Mouse (Mus musculus): ENCODE measurements around the gene Fen1.

Fen1 gene

GRCm38 (mm10) chr19:10213796-10214471 lies 10.0 kb upstream of the Fen1 start:
- no peak for DNase-seq

DNA sequence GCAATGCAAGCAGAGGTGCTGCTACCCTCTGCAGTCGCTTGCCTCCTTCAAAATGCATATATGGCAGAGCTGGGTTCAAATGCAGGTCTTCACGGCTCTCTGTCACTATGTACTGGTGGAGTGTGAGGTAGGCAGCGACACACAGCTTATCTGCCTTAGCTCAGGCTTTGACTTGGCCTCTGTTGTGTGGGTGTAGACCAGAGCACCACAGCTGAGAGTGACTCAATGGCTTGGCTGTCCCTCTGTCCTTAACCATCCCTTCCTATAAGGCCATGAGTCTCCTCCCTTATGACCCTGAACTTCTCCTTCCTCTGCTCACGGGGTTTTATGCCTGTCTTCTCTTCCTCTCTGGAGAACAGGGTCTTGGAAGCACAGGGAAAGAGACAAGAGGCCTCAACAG lies 6.9 kb upstream of the Fen1 start:
- no peak for DNase-seq

DNA sequence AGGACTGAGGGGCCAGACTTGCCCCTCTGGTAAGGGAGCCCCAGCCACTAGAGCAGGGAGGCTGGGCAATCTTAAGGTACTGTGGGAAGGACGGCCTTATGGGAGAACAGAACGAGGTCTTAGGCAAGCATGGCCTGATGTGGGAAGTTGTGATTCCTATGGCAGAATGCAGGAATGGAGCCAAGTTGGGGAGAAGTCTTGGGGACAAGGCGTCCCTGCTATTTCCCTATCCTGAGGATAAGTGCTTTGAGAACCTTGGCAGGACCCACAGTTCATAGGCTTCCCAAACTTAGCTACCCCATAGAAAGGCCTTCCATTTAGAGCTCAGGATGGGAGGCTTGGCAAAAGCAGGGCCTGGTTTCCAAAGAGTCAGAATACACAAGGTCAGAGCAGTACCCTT lies 4.9 kb upstream of the Fen1 start:
- no peak for DNase-seq

DNA sequence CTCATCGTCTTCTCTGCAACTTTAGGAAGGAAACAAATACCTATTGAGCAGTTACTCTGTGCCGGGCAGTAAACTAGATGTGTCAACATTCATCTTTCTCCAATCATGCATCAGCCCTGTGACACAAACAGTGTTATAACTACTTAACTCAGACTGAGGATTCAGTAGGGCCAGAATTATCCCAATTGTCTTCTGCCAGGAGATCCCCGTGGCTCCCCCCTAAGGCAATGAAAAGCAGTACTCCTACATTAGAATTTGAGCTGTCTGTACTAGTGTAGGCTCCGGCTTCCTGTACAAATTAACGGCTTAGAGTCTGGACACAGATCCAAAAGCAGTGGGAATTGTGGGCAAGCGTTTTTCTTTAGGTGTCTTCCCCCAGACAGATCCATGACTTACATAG lies 1.1 kb upstream of the Fen1 start:
- DNase-seq, result no peak

DNA sequence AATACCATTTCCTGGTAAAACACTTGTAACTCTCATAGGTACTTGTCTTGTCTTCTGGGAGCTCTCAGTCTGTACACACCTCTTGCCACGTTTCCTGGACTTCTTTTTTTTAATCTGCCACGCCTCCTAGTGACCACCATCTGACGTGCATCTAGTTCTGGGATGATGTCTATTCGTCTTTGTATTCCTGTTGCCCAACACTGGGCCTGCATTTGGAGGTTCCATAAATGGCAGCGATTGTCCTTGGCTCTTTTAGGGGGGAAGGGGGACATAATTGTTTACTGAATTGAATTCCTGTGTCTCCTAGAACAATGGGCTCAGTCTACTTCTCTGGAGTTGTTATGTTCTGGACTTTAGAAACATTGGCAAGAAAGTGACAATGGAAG lies 640 bp upstream of the Fen1 start:
- DNase-seq, result no peak

GRCm38 (mm10) chr19:10203146-10203847 lies 672 bp downstream of the Fen1 start:
- DNase-seq, result no peak

DNA sequence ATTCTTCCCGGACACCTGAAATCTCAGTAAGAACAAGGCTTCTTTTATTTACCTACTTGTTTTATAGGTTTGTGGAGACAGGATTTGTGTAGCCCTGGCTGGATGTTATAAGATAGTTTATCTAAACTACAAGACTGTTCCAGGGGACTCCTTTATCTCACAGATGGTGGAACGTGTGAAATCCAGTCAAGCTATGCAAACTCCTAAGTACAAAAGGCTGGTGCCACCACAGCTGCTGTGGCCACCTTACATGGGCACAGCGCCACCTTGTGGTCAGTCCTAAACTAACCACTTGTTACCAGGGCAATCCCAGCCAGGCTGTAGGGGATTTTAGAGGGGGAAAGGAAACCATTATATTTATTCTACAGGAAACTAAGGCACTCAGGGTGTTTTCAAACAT lies 5.2 kb downstream of the Fen1 start:
- peak; percentile 90 for DNase-seq

DNA sequence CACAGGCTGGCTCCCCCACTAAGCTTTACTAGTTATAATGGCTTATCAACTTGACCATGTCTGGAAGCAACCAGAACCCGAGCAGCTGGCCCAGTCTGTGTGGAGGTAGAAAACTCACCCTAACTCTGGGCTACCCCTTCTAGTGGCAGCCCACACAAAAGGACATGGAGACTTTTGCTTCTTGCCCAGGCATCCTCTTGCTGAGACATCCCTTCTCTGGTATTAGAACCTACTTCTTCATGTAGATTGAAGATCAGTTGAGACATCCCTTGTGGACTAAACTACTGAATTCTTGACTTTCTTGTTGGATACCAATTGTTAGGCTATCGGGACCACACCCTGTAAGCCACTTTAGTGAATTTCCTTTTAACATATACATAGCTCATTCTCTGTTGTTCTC lies 5.7 kb downstream of the Fen1 start:
- DNase-seq, result no peak

DNA sequence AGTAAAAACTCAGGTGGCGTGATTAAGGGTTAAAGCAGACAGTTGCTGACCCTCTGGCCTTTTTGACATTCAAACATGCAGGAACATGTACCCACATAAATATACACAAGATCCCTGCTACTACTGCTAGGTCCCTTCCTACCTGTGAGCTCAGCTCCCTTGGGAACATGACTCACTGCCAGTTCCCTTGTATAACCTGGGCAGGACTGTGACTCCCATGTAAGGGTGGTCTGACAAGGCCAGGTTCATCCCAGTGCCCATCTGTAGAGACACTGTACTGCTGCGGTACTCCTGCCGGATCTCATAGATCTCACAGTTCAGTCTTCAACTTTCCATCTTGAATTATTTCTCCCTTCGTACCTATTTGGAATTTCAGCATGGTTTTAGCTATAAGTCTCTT lies 6.8 kb downstream of the Fen1 start:
- no peak for DNase-seq

- DNase-seq, result no peak
Measured at GRCm38 (mm10) chr19:10195252-10195651, 8.7 kb downstream of the Fen1 start.

- no peak for DNase-seq
Measured at GRCm38 (mm10) chr19:10194337-10194736, 9.6 kb downstream of the Fen1 start.

DNA sequence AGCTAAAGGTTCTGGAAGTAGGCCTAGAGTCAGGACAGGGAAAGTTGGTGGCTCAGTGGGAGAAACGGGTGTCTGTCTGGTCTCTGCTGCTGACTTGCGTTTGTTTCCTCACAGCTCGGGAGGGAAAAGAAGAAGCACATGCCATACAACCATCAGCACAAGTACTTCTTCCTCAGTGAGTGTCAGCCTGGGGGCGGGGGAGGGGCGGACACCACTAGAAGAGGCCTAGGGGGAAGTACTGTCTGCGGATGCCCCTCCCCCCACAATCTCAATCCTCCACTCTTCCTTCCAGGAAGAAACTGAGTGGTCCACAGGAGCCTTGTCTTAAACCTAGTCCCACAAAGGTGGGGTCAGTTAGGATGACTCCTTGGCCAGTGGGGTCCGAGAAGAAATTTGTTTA lies 12.6 kb downstream of the Fen1 start:
- peak; percentile 43 for DNase-seq

GRCm38 (mm10) chr19:10190796-10191195 lies 13.2 kb downstream of the Fen1 start:
- DNase-seq, result peak; percentile 79

DNA sequence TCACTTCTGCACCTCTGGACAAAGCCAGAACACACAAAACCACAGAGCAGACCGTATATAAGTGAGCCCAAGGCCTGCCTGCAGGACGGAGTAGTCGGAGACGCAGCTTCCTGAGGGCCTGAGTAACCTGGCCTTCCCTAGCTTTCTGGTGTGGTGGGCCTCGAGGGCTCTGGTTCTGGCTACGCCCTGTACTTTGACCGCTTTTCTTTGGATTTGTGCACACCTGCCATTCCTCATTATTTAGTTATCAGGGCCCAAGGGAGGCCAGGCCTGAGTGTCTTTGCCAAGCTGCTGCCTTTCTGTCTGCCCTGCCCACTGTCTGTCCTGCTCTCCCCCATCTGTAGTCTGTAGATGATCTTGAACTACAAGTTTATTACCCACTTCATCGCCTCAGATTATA lies 14.0 kb downstream of the Fen1 start:
- no peak for DNase-seq

GRCm38 (mm10) chr19:10189022-10189421 lies 14.9 kb downstream of the Fen1 start:
- no peak for DNase-seq

DNA sequence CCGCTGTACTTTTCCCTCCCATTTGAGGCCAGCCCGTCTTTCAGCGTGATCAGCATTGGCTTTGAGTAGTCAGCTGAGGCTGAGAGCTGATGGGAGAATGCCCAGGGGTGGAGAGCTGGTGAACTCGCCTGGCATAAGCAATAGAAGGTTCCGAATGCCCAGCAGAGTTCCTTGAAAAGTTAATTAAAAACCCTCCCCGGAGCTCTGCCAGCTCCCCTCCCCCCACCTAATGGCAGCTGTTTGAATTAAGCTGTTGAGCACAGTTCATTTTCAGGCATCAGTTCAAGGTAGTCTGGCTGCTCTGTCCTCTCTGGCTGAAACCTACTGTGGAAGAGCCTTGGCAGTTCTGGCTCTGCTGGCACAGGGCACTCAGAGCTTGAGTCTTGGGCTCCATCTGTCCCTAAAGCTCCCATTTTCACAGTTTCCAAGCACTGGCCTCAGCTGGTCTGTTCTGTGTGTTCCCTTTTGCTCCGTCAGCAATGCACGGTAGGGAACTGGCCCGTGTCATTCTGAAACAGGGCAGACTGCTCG lies 15.6 kb downstream of the Fen1 start:
- DNase-seq, result peak; percentile 34

DNA sequence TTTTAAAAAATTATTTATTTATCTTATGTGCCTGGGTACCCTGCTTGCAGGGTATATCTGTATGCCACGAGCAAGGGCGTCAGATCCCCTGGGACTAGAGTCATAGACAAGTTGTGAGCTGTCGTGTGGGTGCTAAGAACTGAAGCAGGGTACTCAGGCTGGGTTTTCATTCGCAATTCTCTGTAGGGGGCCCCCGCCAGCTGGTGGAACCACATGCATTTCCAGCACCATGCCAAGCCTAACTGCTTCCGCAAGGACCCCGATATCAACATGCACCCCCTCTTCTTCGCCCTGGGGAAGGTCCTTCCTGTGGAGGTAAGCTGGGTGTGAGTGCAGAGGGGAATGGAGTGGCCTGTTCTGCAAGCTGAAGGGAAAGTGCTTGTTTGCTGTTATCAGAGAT lies 17.4 kb downstream of the Fen1 start:
- DNase-seq, result no peak

DNA sequence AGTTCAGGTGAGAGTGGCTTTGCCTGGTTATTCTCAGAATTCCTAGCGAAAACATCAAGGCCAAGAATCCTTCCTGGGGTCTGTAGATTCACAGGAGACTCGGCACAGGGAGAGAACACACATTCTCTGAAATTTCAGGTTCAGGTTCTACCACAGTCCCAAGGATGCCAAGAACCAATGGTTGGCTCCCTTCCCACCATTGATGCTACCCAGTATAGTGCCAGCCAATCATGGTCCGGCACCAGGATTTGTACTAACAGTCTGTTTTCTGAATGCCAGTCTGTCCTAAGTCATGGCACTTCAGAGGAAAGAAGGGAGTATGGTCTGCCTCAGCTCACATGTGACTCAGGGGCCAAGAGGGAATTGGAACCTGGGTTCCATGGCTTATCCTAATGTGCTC lies 18.1 kb downstream of the Fen1 start:
- DNase-seq, result no peak

DNA sequence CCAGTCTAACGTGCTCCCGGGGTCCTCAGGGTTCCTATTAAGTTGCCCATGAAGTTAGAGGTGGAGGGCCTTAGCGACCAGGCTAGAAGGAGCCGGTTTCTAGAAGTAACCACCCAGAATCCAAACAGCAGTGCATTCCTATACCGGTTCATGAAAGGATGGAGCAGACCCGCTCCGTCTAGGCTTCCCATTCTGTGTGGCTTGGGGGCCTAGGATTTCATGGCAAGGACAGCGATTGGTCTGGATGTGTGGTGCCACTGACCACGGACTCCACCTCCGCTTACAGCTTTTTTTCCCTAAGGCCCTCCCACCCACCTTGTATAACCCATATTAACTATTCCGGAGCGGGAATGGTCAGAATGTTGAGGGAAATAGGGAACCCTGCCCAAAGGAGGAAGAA lies 19.9 kb downstream of the Fen1 start:
- no peak for DNase-seq

- peak; percentile 65 for DNase-seq
Measured at GRCm38 (mm10) chr19:10183299-10183983, 20.5 kb downstream of the Fen1 start.

GRCm38 (mm10) chr19:10182670-10183298 lies 21.2 kb downstream of the Fen1 start, which contains the start of gene Fads1:
Gene Fads1, plus strand, starts transcription at chr19:10182888.
- DNase-seq, result peak; percentile 95

DNA sequence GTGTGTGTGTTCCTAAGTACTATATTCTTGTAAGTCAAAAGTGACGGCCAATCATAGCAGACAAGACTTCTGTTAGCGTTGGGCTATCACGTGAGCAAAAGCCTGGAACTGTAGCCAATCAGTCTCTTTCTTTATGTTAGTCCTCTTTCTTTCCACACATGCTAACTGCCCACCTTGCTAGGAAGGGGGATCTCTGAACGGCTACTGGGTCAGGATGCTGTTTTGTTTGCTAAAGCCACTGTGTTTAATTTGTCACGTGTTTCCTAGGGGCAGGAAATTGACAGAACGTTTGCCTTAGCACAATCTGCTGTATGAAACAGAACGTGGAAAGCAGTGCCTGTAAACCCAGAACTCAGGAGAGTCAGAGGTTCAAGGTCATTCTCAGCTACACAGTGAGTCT lies 21.8 kb downstream of the Fen1 start:
- no peak for DNase-seq

GRCm38 (mm10) chr19:10181225-10181624 lies 22.7 kb downstream of the Fen1 start:
- no peak for DNase-seq

Data from right cerebral cortex, postnatal 14 days (tissue).